Mouse (Mus musculus): ENCODE data around the gene Ceacam16. TPM values are rescaled to one million over a fixed set of nuclear protein-coding genes. Genes with fewer than 3 reads are reported as not detected.

Gene Ceacam16
- polyA plus RNA-seq, 1 experiment from 2014 or later: not detected

GRCm38 (mm10) chr7:19815296-19816223, 45.5 kb downstream of the Ceacam16 start:
- peaks cover 17% of the 10 kb centered on the region for H3K27me3 ChIP-seq (replicated peaks; ENCODE audit: control insufficient read depth, insufficient read depth, low read length)

GRCm38 (mm10) chr7:19813579-19814122, 47.4 kb downstream of the Ceacam16 start:
- no peak for ATAC-seq (ENCODE audit: low read depth)
- Histone ChIP-seq H3K27me3 (replicated peaks; ENCODE audit: control insufficient read depth, insufficient read depth, low read length) (peaks cover 34% of the 10 kb centered on the region), H3K4me3 (ENCODE audit: low read depth, low read length) (no peak overlapping the region), H3K27ac (replicated peaks; ENCODE audit: low read depth, low read length) (no peak overlapping the region), H3K4me1 (ENCODE audit: control insufficient read depth, insufficient read depth, low read length) (peaks cover 26% of the 10 kb centered on the region), H3K9ac (ENCODE audit: low read depth, low read length) (no peak overlapping the region), H3K36me3 (ENCODE audit: control insufficient read depth, insufficient read depth, low read length) (no peaks in the 10 kb centered on the region), H3K4me2 (ENCODE audit: low read depth, low read length) (no peak overlapping the region), H3K9me3 (ENCODE audit: control insufficient read depth, low read length) (no peaks in the 10 kb centered on the region)
- 76% methylated on average over 6 of the region's 6 CpGs for WGBS
- no peak for DNase-seq (ENCODE audit: low spot score)

More at GRCm38 (mm10) chr7:19815296-19816223, 45.5 kb downstream of the Ceacam16 start:
- Histone ChIP-seq H3K4me2 (ENCODE audit: low read depth, low read length) (peak overlapping the region; percentile 60), H3K27ac (replicated peaks; ENCODE audit: low read depth, low read length) (peak overlapping the region; percentile 71; the same call in 1 of the 2 replicates), H3K4me3 (ENCODE audit: low read depth, low read length) (peak overlapping the region; percentile 33), H3K36me3 (ENCODE audit: control insufficient read depth, insufficient read depth, low read length) (no peaks in the 10 kb centered on the region), H3K9ac (ENCODE audit: low read depth, low read length) (peak overlapping the region; percentile 46), H3K9me3 (ENCODE audit: control insufficient read depth, low read length) (peaks cover 5% of the 10 kb centered on the region; the same call in 1 of the 2 replicates), H3K4me1 (ENCODE audit: control insufficient read depth, insufficient read depth, low read length) (peaks cover 21% of the 10 kb centered on the region)
- DNase-seq (ENCODE audit: low spot score) (no peak), ATAC-seq (ENCODE audit: low read depth) (peak; percentile 28)
- WGBS: 29% methylated on average over 17 of the region's 17 CpGs

- H3K9ac ChIP-seq (ENCODE audit: low read depth, low read length): no peak overlapping the region
- WGBS: 86% methylated on average over 4 of the region's 4 CpGs
- no peak overlapping the region for H3K4me3 ChIP-seq (ENCODE audit: low read depth, low read length)
- DNase-seq (ENCODE audit: low spot score) (no peak), ATAC-seq (ENCODE audit: low read depth) (no peak)
- H3K4me2 ChIP-seq (ENCODE audit: low read depth, low read length): no peak overlapping the region
- no peaks in the 10 kb centered on the region for H3K9me3 ChIP-seq (ENCODE audit: control insufficient read depth, low read length)
- H3K36me3 ChIP-seq (ENCODE audit: control insufficient read depth, insufficient read depth, low read length): no peaks in the 10 kb centered on the region
- no peak overlapping the region for H3K27ac ChIP-seq (replicated peaks; ENCODE audit: low read depth, low read length)
- peaks cover 39% of the 10 kb centered on the region for H3K27me3 ChIP-seq (replicated peaks; ENCODE audit: control insufficient read depth, insufficient read depth, low read length)
- peaks cover 24% of the 10 kb centered on the region for H3K4me1 ChIP-seq (ENCODE audit: control insufficient read depth, insufficient read depth, low read length)
These were observed 47.9 kb downstream of the Ceacam16 start for GRCm38 (mm10) chr7:19813161-19813560.

- Histone ChIP-seq H3K27me3 (replicated peaks; ENCODE audit: control insufficient read depth, insufficient read depth, low read length) (peaks cover 40% of the 10 kb centered on the region), H3K9me3 (ENCODE audit: control insufficient read depth, low read length) (no peaks in the 10 kb centered on the region), H3K27ac (replicated peaks; ENCODE audit: low read depth, low read length) (no peak overlapping the region), H3K9ac (ENCODE audit: low read depth, low read length) (peak overlapping the region; percentile 3; the same call in 1 of the 2 replicates), H3K4me1 (ENCODE audit: control insufficient read depth, insufficient read depth, low read length) (peaks cover 5% of the 10 kb centered on the region), H3K4me2 (ENCODE audit: low read depth, low read length) (peak overlapping the region; percentile 23), H3K36me3 (ENCODE audit: control insufficient read depth, insufficient read depth, low read length) (no peaks in the 10 kb centered on the region), H3K4me3 (ENCODE audit: low read depth, low read length) (no peak overlapping the region; the same call in 1 of the 2 replicates)
- DNase-seq (ENCODE audit: low spot score): peak; percentile 37
- ATAC-seq (ENCODE audit: low read depth): peak; percentile 30; the same call in 1 of the 2 replicates
- 5% methylated on average over 22 of the region's 22 CpGs for WGBS
These were observed 50.0 kb downstream of the Ceacam16 start for GRCm38 (mm10) chr7:19811114-19811513.

- DNase-seq (ENCODE audit: low spot score): peak; percentile 29
- peak overlapping the region; percentile 23 for H3K4me3 ChIP-seq (ENCODE audit: low read depth, low read length)
- peaks cover 40% of the 10 kb centered on the region for H3K27me3 ChIP-seq (replicated peaks; ENCODE audit: control insufficient read depth, insufficient read depth, low read length)
- peak; percentile 77 for ATAC-seq (ENCODE audit: low read depth)
- peak overlapping the region; percentile 41 for H3K4me2 ChIP-seq (ENCODE audit: low read depth, low read length)
- no peak overlapping the region for H3K27ac ChIP-seq (replicated peaks; ENCODE audit: low read depth, low read length)
- WGBS: 4% methylated on average over 27 of the region's 27 CpGs
- 0 out of 2 replicates have a peak overlapping the region, but pooled peaks have one; percentile 25 for H3K9ac ChIP-seq (ENCODE audit: low read depth, low read length)
- no peaks in the 10 kb centered on the region for H3K9me3 ChIP-seq (ENCODE audit: control insufficient read depth, low read length)
- H3K4me1 ChIP-seq (ENCODE audit: control insufficient read depth, insufficient read depth, low read length): peaks cover 5% of the 10 kb centered on the region
- H3K36me3 ChIP-seq (ENCODE audit: control insufficient read depth, insufficient read depth, low read length): no peaks in the 10 kb centered on the region
These were observed 51.7 kb downstream of the Ceacam16 start for GRCm38 (mm10) chr7:19809369-19809768.

GRCm38 (mm10) chr7:19806356-19806969, 54.6 kb downstream of the Ceacam16 start:
- no peak overlapping the region for H3K4me3 ChIP-seq (ENCODE audit: low read depth, low read length)
- 77% methylated on average over 8 of the region's 8 CpGs for WGBS

GRCm38 (mm10) chr7:19802995-19803394, 58.1 kb downstream of the Ceacam16 start:
- Histone ChIP-seq H3K36me3 (ENCODE audit: control insufficient read depth, insufficient read depth, low read length) (no peaks in the 10 kb centered on the region), H3K9me3 (ENCODE audit: control insufficient read depth, low read length) (no peaks in the 10 kb centered on the region), H3K27ac (replicated peaks; ENCODE audit: low read depth, low read length) (no peak overlapping the region), H3K4me2 (ENCODE audit: low read depth, low read length) (no peak overlapping the region), H3K27me3 (replicated peaks; ENCODE audit: control insufficient read depth, insufficient read depth, low read length) (no peaks in the 10 kb centered on the region; the same call in 1 of the 2 replicates), H3K4me3 (ENCODE audit: low read depth, low read length) (no peak overlapping the region), H3K9ac (ENCODE audit: low read depth, low read length) (no peak overlapping the region), H3K4me1 (ENCODE audit: control insufficient read depth, insufficient read depth, low read length) (no peaks in the 10 kb centered on the region)
- WGBS: 17% methylated on average over 7 of the region's 7 CpGs
- DNase-seq (ENCODE audit: low spot score) (peak; percentile 48), ATAC-seq (ENCODE audit: low read depth) (0 out of 2 replicates have a peak, but pooled peaks have one; percentile 18)

More at GRCm38 (mm10) chr7:19806356-19806969, 54.6 kb downstream of the Ceacam16 start:
- Histone ChIP-seq H3K9me3 (ENCODE audit: control insufficient read depth, low read length) (no peaks in the 10 kb centered on the region), H3K36me3 (ENCODE audit: control insufficient read depth, insufficient read depth, low read length) (no peaks in the 10 kb centered on the region), H3K27ac (replicated peaks; ENCODE audit: low read depth, low read length) (no peak overlapping the region), H3K27me3 (replicated peaks; ENCODE audit: control insufficient read depth, insufficient read depth, low read length) (peaks cover 32% of the 10 kb centered on the region), H3K4me1 (ENCODE audit: control insufficient read depth, insufficient read depth, low read length) (peaks cover 5% of the 10 kb centered on the region), H3K9ac (ENCODE audit: low read depth, low read length) (no peak overlapping the region), H3K4me2 (ENCODE audit: low read depth, low read length) (no peak overlapping the region)
- ATAC-seq (ENCODE audit: low read depth): no peak
- DNase-seq (ENCODE audit: low spot score): no peak

Data from embryonic facial prominence, embryonic 14.5 days (tissue).